Mouse (Mus musculus) lung, postnatal 0 days (tissue): Measurements from ENCODE around the gene Nupl1. TPM values are rescaled to one million over a fixed set of nuclear protein-coding genes. Genes with fewer than 3 reads are reported as not detected.

Experiments
- ATAC-seq: fragments of 200-750 bp; cut with Nextera tagmentation; 2 replicates; pipeline ENCODE4 v1.8.0; 2017; ENCODE audit warnings: moderate library complexity
- DNase-seq: peaks from one replicate; pipeline ENCODE4 v3.0.0-alpha.2; 2016; ENCODE audit warnings: low spot score
- H3K27ac ChIP-seq: fragments of 300-500 bp; sonication (generic); 2 replicates; pipeline ENCODE4 v1.5.1; 2014; ENCODE audit warnings: antibody characterized with exemption, mild to moderate bottlenecking, low read length, mixed read lengths
- H3K27me3 ChIP-seq: fragments of 300-500 bp; sonication (generic); replicated peaks from 2 replicates; pipeline ENCODE4 v1.6.1; 2014; ENCODE audit warnings: low read length, mixed read lengths; ENCODE audit not compliant: insufficient read depth
- H3K36me3 ChIP-seq: fragments of 300-500 bp; sonication (generic); 2 replicates; pipeline ENCODE4 v1.6.1; 2014; ENCODE audit warnings: low read length, mixed read lengths; ENCODE audit not compliant: insufficient read depth
- H3K4me1 ChIP-seq: fragments of 300-500 bp; sonication (generic); 2 replicates; pipeline ENCODE4 v1.6.1; 2014; ENCODE audit warnings: antibody characterized with exemption, low read depth, low read length, mixed read lengths; ENCODE audit not compliant: insufficient read depth
- H3K4me2 ChIP-seq: fragments of 300-500 bp; sonication (generic); replicated peaks from 2 replicates; pipeline ENCODE4 v1.6.1; 2014; ENCODE audit warnings: low read depth, mild to moderate bottlenecking, low read length, moderate library complexity, mixed read lengths
- H3K4me3 ChIP-seq: fragments of 300-500 bp; sonication (generic); 2 replicates; pipeline ENCODE4 v1.5.1; 2014; ENCODE audit warnings: low read depth, low read length
- H3K9ac ChIP-seq: fragments of 300-500 bp; sonication (generic); replicated peaks from 2 replicates; pipeline ENCODE4 v1.6.1; 2014; ENCODE audit warnings: low read depth, mild to moderate bottlenecking
- H3K9me3 ChIP-seq: fragments of 300-500 bp; sonication (generic); 2 replicates; pipeline ENCODE4 v1.6.1; 2016; ENCODE audit warnings: low read length, mixed read lengths
- CTCF ChIP-seq: IDR thresholded peaks from 2 replicates; pipeline ENCODE4 v1.5.1; 2016; ENCODE audit warnings: antibody characterized with exemption, mild to moderate bottlenecking
- EP300 ChIP-seq: IDR thresholded peaks from 2 replicates; pipeline ENCODE4 v1.6.1; 2016; ENCODE audit warnings: antibody characterized with exemption, mild to moderate bottlenecking, control low read depth
- WGBS: fragments of 180-500 bp; shearing (Covaris S2); extraction: QIAGEN DNeasy Blood & Tissue Kit; methylation state at CpG from one replicate; pipeline ENCODE4 v1.1.7; 2014; 5-methylcytosine and 5-hydroxymethylcytosine counted together
- polyA plus RNA-seq: library from polyadenylated mRNA; unstranded; fragments of >200 nt; fragmentation: Nextera tagmentation; extraction: Ambion mirVana; gene quantifications from 2 replicates; pipeline ENCODE4 v1.2.1, GENCODE M21; 2015

Gene Nupl1
- polyA plus RNA-seq, 1 experiment from 2014 or later: not detected

- no peaks in the 10 kb centered on the region for H3K9me3 ChIP-seq
- H3K4me3 ChIP-seq: no peak overlapping the region
- no peaks in the 10 kb centered on the region for H3K36me3 ChIP-seq
- H3K4me1 ChIP-seq: no peaks in the 10 kb centered on the region
- TF ChIP-seq EP300 (no peak), CTCF (no peak)
- H3K9ac ChIP-seq: no peak overlapping the region
- H3K27me3 ChIP-seq: peaks cover 7% of the 10 kb centered on the region
- WGBS: 39% methylated on average over 12 of the region's 12 CpGs
- ATAC-seq: no peak
- H3K27ac ChIP-seq: no peak overlapping the region
- no peak overlapping the region for H3K4me2 ChIP-seq
- no peak for DNase-seq
Observed at GRCm38 (mm10) chr14:60172286-60173055, 78.8 kb downstream of the Nupl1 start.

GRCm38 (mm10) chr14:60170845-60171610, 80.2 kb downstream of the Nupl1 start:
- 66% methylated on average over 16 of the region's 16 CpGs for WGBS

GRCm38 (mm10) chr14:60163367-60163766, 87.9 kb downstream of the Nupl1 start:
- no peak for DNase-seq
- Histone ChIP-seq H3K9ac (no peak overlapping the region), H3K36me3 (no peaks in the 10 kb centered on the region), H3K9me3 (no peaks in the 10 kb centered on the region), H3K4me2 (no peak overlapping the region), H3K27ac (no peak overlapping the region), H3K27me3 (no peaks in the 10 kb centered on the region), H3K4me3 (no peak overlapping the region), H3K4me1 (no peaks in the 10 kb centered on the region)
- no peak for TF ChIP-seq CTCF
- no peak for TF ChIP-seq EP300
- 82% methylated on average over 3 of the region's 3 CpGs for WGBS
- no peak for ATAC-seq

More at GRCm38 (mm10) chr14:60170845-60171610, 80.2 kb downstream of the Nupl1 start:
- H3K4me1 ChIP-seq: no peaks in the 10 kb centered on the region
- DNase-seq: no peak
- no peak for ATAC-seq
- H3K9me3 ChIP-seq: no peaks in the 10 kb centered on the region
- no peak overlapping the region for H3K4me2 ChIP-seq
- H3K27me3 ChIP-seq: peaks cover 6% of the 10 kb centered on the region
- TF ChIP-seq EP300 (no peak), CTCF (no peak)
- no peak overlapping the region for H3K9ac ChIP-seq
- no peaks in the 10 kb centered on the region for H3K36me3 ChIP-seq
- H3K27ac ChIP-seq: no peak overlapping the region
- H3K4me3 ChIP-seq: no peak overlapping the region

- DNase-seq (no peak), ATAC-seq (no peak)
- no peak overlapping the region for H3K4me2 ChIP-seq
- no peak overlapping the region for H3K9ac ChIP-seq
- H3K36me3 ChIP-seq: no peaks in the 10 kb centered on the region
- H3K27me3 ChIP-seq: no peaks in the 10 kb centered on the region
- no peak overlapping the region for H3K4me3 ChIP-seq
- H3K9me3 ChIP-seq: no peaks in the 10 kb centered on the region
- no peak overlapping the region for H3K27ac ChIP-seq
- no peaks in the 10 kb centered on the region for H3K4me1 ChIP-seq
- TF ChIP-seq CTCF: no peak
- no peak for TF ChIP-seq EP300
- WGBS: 83% methylated on average over 11 of the region's 11 CpGs
Observed at GRCm38 (mm10) chr14:60152373-60152772, 98.9 kb downstream of the Nupl1 start.

GRCm38 (mm10) chr14:60148893-60149292, 102.3 kb downstream of the Nupl1 start:
- Histone ChIP-seq H3K9ac (no peak overlapping the region), H3K27me3 (no peaks in the 10 kb centered on the region), H3K4me1 (no peaks in the 10 kb centered on the region), H3K9me3 (no peaks in the 10 kb centered on the region), H3K4me2 (no peak overlapping the region), H3K36me3 (no peaks in the 10 kb centered on the region), H3K27ac (no peak overlapping the region), H3K4me3 (no peak overlapping the region)
- 45% methylated on average over 3 of the region's 3 CpGs for WGBS
- DNase-seq (no peak), ATAC-seq (no peak)
- no peak for TF ChIP-seq EP300
- TF ChIP-seq CTCF: no peak

GRCm38 (mm10) chr14:60143234-60143633, 108.0 kb downstream of the Nupl1 start:
- no peak overlapping the region for H3K4me3 ChIP-seq
- WGBS: 72% methylated on average over 10 of the region's 10 CpGs
- H3K9ac ChIP-seq: no peak overlapping the region
- no peaks in the 10 kb centered on the region for H3K36me3 ChIP-seq
- no peaks in the 10 kb centered on the region for H3K9me3 ChIP-seq
- H3K27ac ChIP-seq: no peak overlapping the region
- ATAC-seq: no peak
- no peaks in the 10 kb centered on the region for H3K27me3 ChIP-seq
- no peak overlapping the region for H3K4me2 ChIP-seq
- no peak for DNase-seq
- H3K4me1 ChIP-seq: no peaks in the 10 kb centered on the region
- no peak for TF ChIP-seq CTCF
- no peak for TF ChIP-seq EP300
